Mouse (Mus musculus) liver, adult 2 months (tissue): ENCODE measurements around the gene Hamp. TPM values are rescaled to one million over a fixed set of nuclear protein-coding genes. Genes with fewer than 3 reads are reported as not detected.
A peak's percentile ranks its signal among the peaks of the same experiment; 100 is the strongest.
"Not testable (repeated sequence)": the region's sequence is repeated elsewhere in the genome, so short reads cannot be mapped to it uniquely, and the experiment has no call there.

ENCODE experiments used
- DNase-seq: peaks from one replicate; pipeline ENCODE4 v3.0.0-alpha.2; 2011; ENCODE audit warnings: low read depth, low spot score; ENCODE audit errors: extremely low read depth
- H3K27ac ChIP-seq: fragments of 200-500 bp; replicated peaks from 2 replicates; pipeline ENCODE4 v1.5.1; 2012; ENCODE audit warnings: low read depth, mild to moderate bottlenecking, control low read depth, inconsistent platforms, low read length; ENCODE audit not compliant: insufficient read depth
- H3K27me3 ChIP-seq: fragments of 200-500 bp; 2 replicates; pipeline ENCODE4 v1.6.1; 2012; ENCODE audit warnings: mild to moderate bottlenecking, moderate library complexity, low read length, inconsistent platforms; ENCODE audit not compliant: control insufficient read depth, insufficient read depth
- H3K36me3 ChIP-seq: fragments of 200-500 bp; 2 replicates; pipeline ENCODE4 v1.6.1; 2012; ENCODE audit warnings: low read length, inconsistent platforms; ENCODE audit not compliant: control insufficient read depth, insufficient read depth
- H3K4me1 ChIP-seq: fragments of 200-500 bp; 2 replicates; pipeline ENCODE4 v1.6.1; 2011; ENCODE audit warnings: low read length; ENCODE audit not compliant: control insufficient read depth, insufficient read depth
- H3K4me3 ChIP-seq: fragments of 200-500 bp; 2 replicates; pipeline ENCODE4 v1.5.1; 2011; ENCODE audit warnings: low read depth, mild to moderate bottlenecking, control low read depth, low read length, moderate library complexity; ENCODE audit not compliant: insufficient read depth
- H3K79me2 ChIP-seq: fragments of 200-500 bp; 2 replicates; pipeline ENCODE4 v1.6.1; 2012; ENCODE audit warnings: inconsistent platforms, mild to moderate bottlenecking, low read length, moderate library complexity; ENCODE audit not compliant: control insufficient read depth, insufficient read depth
- H3K9ac ChIP-seq: fragments of 200-500 bp; 2 replicates; pipeline ENCODE4 v1.6.1; 2012; ENCODE audit warnings: low read depth, mild to moderate bottlenecking, control low read depth, inconsistent platforms, low read length
- CTCF ChIP-seq: fragments of 200-500 bp; IDR thresholded peaks from 2 replicates; pipeline ENCODE4 v1.5.1; 2011; ENCODE audit warnings: low read depth, low read length, control low read depth
- POLR2A ChIP-seq: fragments of 200-500 bp; IDR thresholded peaks from 2 replicates; pipeline ENCODE4 v1.6.1; 2011; ENCODE audit warnings: low read length, control low read depth; ENCODE audit not compliant: insufficient read depth; ENCODE audit errors: extremely low read depth
- WGBS: fragments of 180-500 bp; shearing (Covaris S2); methylation state at CpG from one replicate; pipeline ENCODE4 v1.1.7; 2018; 5-methylcytosine and 5-hydroxymethylcytosine counted together
- polyA plus RNA-seq: library from polyadenylated mRNA; depleted of rRNA; stranded (reverse); fragments of >200 nt; gene quantifications from 2 replicates; pipeline ENCODE4 v1.2.3, GENCODE M21; 2012
- total RNA-seq: library from RNA; depleted of rRNA; stranded (reverse); fragments of >200 nt; gene quantifications from 2 replicates; pipeline ENCODE4 v1.2.3, GENCODE M21; 2014

Hamp gene
- total and polyA plus RNA-seq, 2 experiments: 1,191 to 12,671 TPM

DNA sequence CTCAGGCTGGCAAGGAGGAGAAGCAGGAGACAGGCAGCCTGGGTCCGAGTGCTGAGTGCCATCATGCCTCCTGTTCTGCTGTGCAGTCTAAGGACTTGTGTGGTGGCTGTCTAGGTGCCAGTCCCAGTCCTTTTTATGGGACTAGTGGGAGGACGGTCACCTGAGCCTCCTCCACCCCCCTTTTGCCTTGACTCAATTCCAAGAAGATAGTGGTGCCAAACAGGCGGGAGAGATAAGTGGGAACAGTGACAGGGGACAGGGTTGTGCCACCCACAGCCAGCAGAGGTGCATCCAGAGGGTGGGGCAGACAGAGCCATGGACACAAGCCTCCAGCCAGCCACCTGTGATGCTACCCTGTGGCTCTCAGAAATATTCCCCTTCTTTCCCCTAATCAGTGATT lies 19.8 kb downstream of the Hamp start:
- 21% methylated on average over 3 of the region's 3 CpGs for WGBS
- no peaks in the 10 kb centered on the region for H3K79me2 ChIP-seq

DNA sequence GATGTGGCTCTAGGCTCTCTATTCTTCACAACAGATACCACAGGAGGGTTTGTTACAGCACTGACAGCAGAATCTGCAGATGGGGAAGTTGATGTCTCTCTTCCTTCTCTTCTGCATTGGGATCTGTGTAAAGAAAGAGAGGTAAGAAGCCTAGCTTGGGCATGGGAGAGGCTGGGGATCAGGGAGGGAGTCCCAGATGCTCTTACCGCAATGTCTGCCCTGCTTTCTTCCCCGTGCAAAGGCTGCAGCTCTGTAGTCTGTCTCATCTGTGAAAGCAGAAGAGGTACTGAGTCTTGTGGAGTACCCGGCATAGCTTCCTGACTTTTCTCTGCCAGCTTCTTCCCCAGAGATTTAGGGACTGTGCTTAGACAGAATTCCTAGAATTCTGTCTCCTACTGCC lies 21.3 kb downstream of the Hamp start:
- H3K79me2 ChIP-seq, H3K9ac ChIP-seq, H3K27me3 ChIP-seq, H3K27ac ChIP-seq, H3K4me1 ChIP-seq, H3K4me3 ChIP-seq, H3K36me3 ChIP-seq, DNase-seq: not testable (repeated sequence)
- 64% methylated on average over 3 of the region's 3 CpGs for WGBS

More for the DNA sequence above, 19.8 kb downstream of the Hamp start:
- no peaks in the 10 kb centered on the region for H3K4me1 ChIP-seq
- no peak overlapping the region for H3K27ac ChIP-seq
- no peak overlapping the region for H3K9ac ChIP-seq
- no peak overlapping the region for H3K4me3 ChIP-seq
- DNase-seq: peak; percentile 51
- H3K36me3 ChIP-seq: no peaks in the 10 kb centered on the region
- no peaks in the 10 kb centered on the region for H3K27me3 ChIP-seq
- no peak for TF ChIP-seq POLR2A
- TF ChIP-seq CTCF: no peak

DNA sequence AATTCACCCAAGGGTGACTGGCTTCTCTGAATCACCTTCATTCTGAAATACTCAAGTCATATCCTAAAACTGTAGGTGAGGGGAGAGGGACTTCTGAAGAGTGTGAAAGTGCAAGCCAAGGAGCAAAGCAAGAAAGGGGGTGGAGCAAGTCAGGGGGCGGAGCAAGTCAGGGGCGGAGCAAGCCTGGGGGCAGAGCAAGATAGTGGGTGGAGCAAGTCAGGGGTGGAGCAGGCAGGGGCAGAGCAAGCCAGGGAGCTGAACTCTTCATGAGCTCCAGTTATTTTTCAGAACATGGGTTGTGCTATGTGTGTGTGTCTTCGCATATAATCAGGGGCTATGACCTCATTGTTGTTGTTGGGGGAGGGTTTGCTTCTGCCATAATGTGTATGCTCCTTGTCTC lies 23.6 kb downstream of the Hamp start:
- Histone ChIP-seq H3K9ac (no peak overlapping the region), H3K27ac (no peak overlapping the region), H3K79me2 (no peaks in the 10 kb centered on the region), H3K36me3 (no peaks in the 10 kb centered on the region), H3K4me3 (no peak overlapping the region), H3K4me1 (no peaks in the 10 kb centered on the region), H3K27me3 (no peaks in the 10 kb centered on the region)
- TF ChIP-seq POLR2A (no peak), CTCF (no peak)
- DNase-seq: no peak
- whole genome bisulfite sequencing: 73% methylated on average over 3 of the region's 3 CpGs

DNA sequence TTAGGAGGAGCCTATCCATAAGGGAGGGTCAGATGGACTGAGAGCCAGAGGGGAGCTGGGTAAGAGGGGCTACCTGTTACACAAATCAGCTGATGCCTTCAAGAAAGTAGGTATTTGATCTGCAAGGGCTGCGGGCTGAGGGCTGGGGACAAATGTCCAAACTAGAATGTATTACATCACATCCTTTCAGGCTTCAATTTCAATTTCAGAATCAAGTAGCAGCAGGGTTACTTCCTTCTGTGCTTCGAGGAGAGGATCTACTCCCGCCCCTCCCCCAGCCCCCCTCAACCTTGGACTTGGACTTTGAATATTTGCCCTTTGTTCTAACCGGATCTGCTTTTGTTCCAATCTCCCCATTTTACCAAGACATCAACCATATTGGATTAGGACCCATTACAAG lies 26.6 kb downstream of the Hamp start:
- Histone ChIP-seq H3K4me1 (no peaks in the 10 kb centered on the region), H3K27ac (no peak overlapping the region), H3K36me3 (no peaks in the 10 kb centered on the region), H3K79me2 (no peaks in the 10 kb centered on the region), H3K4me3 (no peak overlapping the region), H3K27me3 (no peaks in the 10 kb centered on the region), H3K9ac (no peak overlapping the region)
- no peak for DNase-seq
- TF ChIP-seq POLR2A (no peak), CTCF (no peak)
- WGBS: 62% methylated on average over 4 of the region's 4 CpGs

DNA sequence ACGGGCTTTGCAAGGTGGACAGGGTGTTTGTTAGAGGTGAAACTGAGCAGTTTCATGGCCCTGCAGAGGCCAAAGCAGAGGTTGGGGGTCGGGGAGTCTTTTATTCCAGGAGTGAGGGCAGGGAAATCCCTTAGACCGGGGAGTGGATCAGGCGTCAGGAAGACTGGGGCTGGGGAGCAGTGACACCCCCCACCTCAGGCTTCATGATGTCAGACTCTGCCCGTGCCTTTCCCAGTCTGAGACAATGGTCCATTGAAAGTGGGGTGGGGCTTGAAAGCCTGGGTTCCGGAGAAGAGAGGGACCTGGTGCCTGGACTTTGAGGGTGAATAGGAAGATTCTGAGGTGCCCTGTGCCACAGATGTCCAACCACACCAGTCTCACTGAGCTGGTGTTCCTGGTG lies 27.1 kb downstream of the Hamp start:
- H3K27ac ChIP-seq: no peak overlapping the region
- H3K27me3 ChIP-seq: no peaks in the 10 kb centered on the region
- DNase-seq: no peak
- H3K79me2 ChIP-seq: no peaks in the 10 kb centered on the region
- H3K36me3 ChIP-seq: no peaks in the 10 kb centered on the region
- no peak for TF ChIP-seq CTCF
- no peak for TF ChIP-seq POLR2A
- H3K4me3 ChIP-seq: no peak overlapping the region
- H3K4me1 ChIP-seq: no peaks in the 10 kb centered on the region
- WGBS: 64% methylated on average over 6 of the region's 6 CpGs
- H3K9ac ChIP-seq: no peak overlapping the region

DNA sequence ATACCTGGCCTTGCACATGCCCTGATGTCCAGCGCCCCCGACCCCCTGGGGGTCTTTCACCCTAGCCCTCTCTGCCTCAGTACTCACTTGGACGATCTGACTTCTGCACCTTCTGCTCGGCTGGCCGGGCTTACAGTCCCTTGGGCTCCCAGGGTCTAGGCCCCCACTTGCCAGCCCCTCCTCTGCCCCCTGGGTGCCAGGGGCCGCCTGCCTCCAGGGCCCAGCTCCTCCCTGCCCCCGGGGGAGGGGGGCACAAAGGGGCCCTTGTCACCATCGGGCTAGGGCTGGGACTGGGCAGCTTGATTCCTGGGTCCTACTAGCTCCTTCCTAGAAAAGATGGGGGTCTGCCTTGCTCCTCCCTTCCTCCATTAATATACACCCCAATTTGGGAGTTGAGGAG lies 29.1 kb downstream of the Hamp start, which contains the start of gene Mag:
Mag (minus strand) TSS at position 142 of the 400 bp plus-strand sequence.
- Histone ChIP-seq H3K4me3 (no peak within 1 kb of the TSS), H3K9ac (no peak within 1 kb of the TSS), H3K36me3 (no peaks in the 10 kb centered on the region), H3K27ac (no peak within 1 kb of the TSS), H3K4me1 (no peaks in the 10 kb centered on the region; the same call in 1 of the 2 replicates), H3K79me2 (no peaks in the 10 kb centered on the region), H3K27me3 (no peaks in the 10 kb centered on the region)
- TF ChIP-seq CTCF: no peak
- TF ChIP-seq POLR2A: no peak
- DNase-seq: no peak
- 92% methylated on average over 8 of the region's 8 CpGs for WGBS
